Mouse (Mus musculus): ENCODE measurements around the gene Creb3l2.
A peak's percentile ranks its signal among the peaks of the same experiment; 100 is the strongest.
"Not testable (repeated sequence)": the region's sequence is repeated elsewhere in the genome, so short reads cannot be mapped to it uniquely, and the experiment has no call there.

The Creb3l2 gene

GRCm38 (mm10) chr6:37407876-37408275 lies 34.1 kb downstream of the Creb3l2 start:
- no peak for DNase-seq

- no peak for DNase-seq
Measured at GRCm38 (mm10) chr6:37406903-37407302, 35.0 kb downstream of the Creb3l2 start.

GRCm38 (mm10) chr6:37406018-37406417 lies 35.9 kb downstream of the Creb3l2 start:
- DNase-seq, result no peak

GRCm38 (mm10) chr6:37404325-37404724 lies 37.6 kb downstream of the Creb3l2 start:
- no peak for DNase-seq

GRCm38 (mm10) chr6:37401928-37402327 lies 40.0 kb downstream of the Creb3l2 start:
- DNase-seq, result no peak

GRCm38 (mm10) chr6:37400866-37401525 lies 41.0 kb downstream of the Creb3l2 start:
- no peak for DNase-seq

GRCm38 (mm10) chr6:37400167-37400566 lies 41.8 kb downstream of the Creb3l2 start:
- no peak for DNase-seq

- DNase-seq, result no peak
Measured at GRCm38 (mm10) chr6:37398943-37399342, 43.0 kb downstream of the Creb3l2 start.

GRCm38 (mm10) chr6:37397973-37398372 lies 44.0 kb downstream of the Creb3l2 start:
- DNase-seq, result no peak

GRCm38 (mm10) chr6:37397254-37397653 lies 44.7 kb downstream of the Creb3l2 start:
- no peak for DNase-seq

- no peak for DNase-seq
Measured at GRCm38 (mm10) chr6:37396127-37396526, 45.8 kb downstream of the Creb3l2 start.

GRCm38 (mm10) chr6:37393263-37393662 lies 48.7 kb downstream of the Creb3l2 start:
- no peak for DNase-seq

GRCm38 (mm10) chr6:37392262-37392661 lies 49.7 kb downstream of the Creb3l2 start:
- no peak for DNase-seq

- no peak for DNase-seq
Measured at GRCm38 (mm10) chr6:37391313-37391712, 50.6 kb downstream of the Creb3l2 start.

- no peak for DNase-seq
Measured at GRCm38 (mm10) chr6:37388960-37389359, 53.0 kb downstream of the Creb3l2 start.

GRCm38 (mm10) chr6:37388501-37388900 lies 53.4 kb downstream of the Creb3l2 start:
- DNase-seq, result no peak

- DNase-seq, result no peak
Measured at GRCm38 (mm10) chr6:37387281-37387680, 54.7 kb downstream of the Creb3l2 start.

GRCm38 (mm10) chr6:37385602-37386285 lies 56.2 kb downstream of the Creb3l2 start:
- no peak for DNase-seq

GRCm38 (mm10) chr6:37382761-37383160 lies 59.2 kb downstream of the Creb3l2 start:
- no peak for DNase-seq

GRCm38 (mm10) chr6:37377836-37378580 lies 63.9 kb downstream of the Creb3l2 start:
- DNase-seq, result no peak

- DNase-seq, result not testable (repeated sequence)
Measured at GRCm38 (mm10) chr6:37377387-37377786, 64.6 kb downstream of the Creb3l2 start.

- DNase-seq, result peak; percentile 50 to 53
Measured at GRCm38 (mm10) chr6:37375452-37375851, 66.5 kb downstream of the Creb3l2 start.

GRCm38 (mm10) chr6:37371341-37371740 lies 70.6 kb downstream of the Creb3l2 start:
- peak in 1 of 2 experiments; percentile 26 for DNase-seq

GRCm38 (mm10) chr6:37370566-37370965 lies 71.4 kb downstream of the Creb3l2 start:
- DNase-seq, result no peak
